Mouse (Mus musculus): ENCODE data around the gene Mdga1.

Mdga1 gene

DNA sequence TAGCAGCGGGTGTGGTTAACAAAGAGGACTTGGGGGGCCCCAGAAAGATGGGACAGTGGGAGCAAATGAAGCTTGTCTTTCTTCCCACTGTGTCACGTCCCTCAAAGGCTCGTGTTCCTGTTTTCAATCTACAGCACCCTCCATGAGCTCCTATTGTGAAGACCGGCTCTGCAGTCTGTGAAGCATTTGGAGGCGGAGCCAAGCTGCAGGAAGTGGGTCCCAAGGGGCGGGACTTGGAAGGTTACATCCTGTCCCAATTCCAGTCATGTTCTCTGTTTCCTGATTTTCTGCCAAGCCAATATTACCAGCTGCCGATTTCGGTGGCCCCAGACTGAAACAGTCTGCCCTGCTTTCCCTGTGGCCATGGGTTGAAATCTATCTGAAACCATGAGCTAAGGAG lies 11.7 kb upstream of the Mdga1 start:
- in situ Hi-C loops (cut with MboI) = no loop called here

DNA sequence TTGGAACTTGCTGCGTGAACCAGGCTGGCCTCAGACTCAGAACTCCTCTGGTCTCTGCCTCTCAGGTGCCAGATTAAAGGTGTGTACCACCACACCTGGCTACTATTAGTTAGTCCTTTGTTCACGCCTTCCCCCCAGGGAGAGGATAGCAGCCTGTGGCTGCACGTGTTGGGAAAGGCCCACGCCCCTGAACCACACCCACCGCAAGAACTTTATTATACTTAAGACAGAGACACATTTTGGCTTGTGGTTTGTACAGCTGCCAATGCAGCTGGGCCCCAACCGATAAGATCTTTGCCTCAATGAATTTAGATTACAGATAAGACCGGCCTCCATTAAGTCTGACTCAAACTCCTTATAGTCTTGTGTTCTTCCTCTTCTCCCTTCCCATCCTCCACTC lies 10.0 kb upstream of the Mdga1 start:
- in situ Hi-C loops (cut with MboI) = no loop called here

DNA sequence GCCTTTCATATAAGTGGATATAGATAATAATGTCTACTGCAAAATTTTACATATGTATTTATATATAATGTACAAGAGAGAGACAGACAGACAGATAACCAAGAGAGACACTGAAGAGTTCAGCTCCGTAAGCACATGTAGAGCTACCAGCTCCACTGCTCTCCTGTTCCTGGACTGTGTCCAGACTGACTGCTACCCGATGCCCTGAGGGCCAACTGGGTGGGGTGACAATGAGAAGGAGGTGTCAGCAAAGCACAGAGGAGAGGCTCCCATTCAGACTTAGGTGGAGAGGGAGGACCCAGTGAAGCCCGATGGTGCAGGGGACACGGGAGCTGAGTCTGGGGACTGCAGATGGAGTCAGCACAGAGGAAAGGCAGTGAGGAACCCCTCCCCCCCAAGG lies 9.1 kb upstream of the Mdga1 start:
- in situ Hi-C loops (cut with MboI) = no loop called here

DNA sequence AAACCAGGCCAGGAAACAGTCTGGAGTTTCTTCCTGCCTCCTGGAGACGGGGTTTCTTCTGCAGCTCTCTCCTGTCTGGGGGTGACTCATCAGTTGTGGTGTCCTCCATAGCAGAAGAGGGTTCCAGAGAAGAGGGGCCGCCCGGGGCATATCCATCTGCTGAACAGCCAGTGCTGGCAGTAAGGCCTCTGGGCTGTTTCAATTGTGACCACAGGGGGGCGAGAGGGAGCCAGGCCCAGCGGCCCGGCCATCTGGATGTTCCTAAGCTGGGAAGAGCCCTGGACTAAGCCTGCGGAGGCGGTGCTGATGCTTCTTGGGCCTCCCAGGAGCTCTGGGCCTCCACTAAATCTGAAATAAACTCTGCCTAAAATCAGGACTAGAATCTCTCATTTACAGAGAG lies 5.8 kb upstream of the Mdga1 start:
- in situ Hi-C loops (cut with MboI) = no loop called here

DNA sequence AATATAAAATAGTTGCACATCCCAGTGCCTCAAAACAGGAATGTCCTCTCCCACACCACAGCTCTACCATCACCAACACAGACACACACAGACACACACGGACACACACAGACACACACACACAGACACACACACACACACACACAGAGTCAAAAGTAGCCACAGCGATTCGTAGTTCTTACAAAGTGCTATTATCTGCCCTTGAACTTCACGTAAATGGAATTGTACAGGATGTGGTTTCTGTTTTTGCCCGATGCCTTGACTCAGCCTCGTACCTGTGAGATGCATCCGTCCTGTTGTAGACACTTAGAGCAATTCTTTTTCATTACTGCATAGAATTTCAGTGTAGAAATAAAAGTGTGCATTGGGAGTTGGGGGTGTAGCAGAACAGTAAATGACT lies 3.3 kb upstream of the Mdga1 start:
- in situ Hi-C loops (cut with MboI) = no loop called here

DNA sequence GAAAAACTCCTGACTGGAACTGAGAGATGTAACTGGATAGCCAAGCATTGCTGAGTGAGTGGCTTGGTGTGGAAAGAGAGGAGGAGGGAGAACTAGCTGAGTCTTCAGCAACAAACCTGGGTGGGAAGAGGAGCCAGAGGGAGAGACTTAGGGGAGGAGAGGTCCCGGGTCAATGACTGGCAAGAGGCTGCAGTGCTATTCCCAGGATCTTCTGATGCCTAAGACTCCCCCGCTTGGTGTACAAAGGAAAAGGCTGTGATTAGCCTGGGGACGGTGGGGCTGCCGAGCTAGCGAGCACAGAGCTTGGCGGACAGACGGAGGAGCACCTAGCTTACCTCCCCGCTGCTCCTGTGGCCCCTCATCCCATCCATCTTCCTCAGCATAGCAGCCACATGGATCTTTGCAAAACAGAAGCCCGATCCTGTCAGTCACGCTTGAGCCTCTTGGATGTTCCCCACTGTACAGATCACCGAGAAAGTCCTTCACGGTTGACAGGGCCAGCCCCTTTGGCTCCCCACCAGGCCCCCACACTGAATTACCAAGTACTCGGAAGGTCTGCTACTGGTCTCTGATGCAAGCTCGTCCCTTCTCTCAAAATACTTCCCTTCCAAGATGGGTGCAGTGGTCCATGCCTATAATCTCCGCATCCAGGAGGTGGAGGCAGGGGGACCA lies 2.0 kb upstream of the Mdga1 start:
- in situ Hi-C loops (cut with MboI) = no loop called here

DNA sequence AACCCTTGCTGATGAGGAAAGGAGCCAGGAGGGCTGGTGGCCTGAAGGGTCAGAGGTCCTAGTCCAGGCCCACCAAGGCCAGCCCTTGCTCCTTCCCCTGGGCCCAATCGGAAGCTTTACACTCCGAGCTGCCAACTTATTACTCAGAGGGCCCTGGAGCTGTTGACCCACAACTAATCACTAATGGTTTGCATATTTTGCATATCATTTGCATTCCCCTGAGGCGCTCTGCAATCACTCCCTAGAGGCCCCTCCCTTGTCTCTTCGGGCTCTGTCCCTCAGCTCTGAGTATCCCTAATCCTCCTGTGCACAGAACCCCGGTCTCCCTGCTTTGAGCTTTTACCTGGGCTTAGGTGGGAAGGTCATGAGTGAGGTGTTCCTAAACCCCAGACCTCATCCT lies 4.4 kb downstream of the Mdga1 start:
- in situ Hi-C loops (cut with MboI) = no loop called here

DNA sequence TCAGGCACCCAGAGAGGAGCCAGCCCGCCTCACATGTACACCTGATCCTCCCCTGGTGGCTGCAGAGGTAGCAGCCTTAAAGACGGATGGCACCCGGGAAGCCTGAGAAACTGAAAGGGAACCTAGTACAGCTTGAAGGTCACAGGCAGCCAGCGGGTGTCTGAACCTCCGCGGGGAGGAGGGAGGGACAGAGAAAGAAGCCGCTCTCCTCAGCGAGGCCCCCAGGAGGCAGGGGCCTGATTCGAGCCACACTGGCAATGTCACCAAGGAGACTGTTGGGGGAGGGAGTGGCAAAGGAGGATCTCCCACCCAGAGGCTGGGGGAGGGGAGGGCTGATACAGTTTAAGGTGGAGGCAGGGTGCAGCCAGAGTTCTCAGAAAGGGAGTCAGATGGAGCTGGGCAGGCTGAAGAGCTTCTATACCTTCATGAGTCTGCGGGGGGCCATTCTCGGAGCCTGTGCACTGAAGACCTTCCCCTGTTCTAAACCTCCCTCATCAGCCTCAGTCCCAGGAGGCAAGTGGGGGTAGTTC lies 6.1 kb downstream of the Mdga1 start:
- in situ Hi-C loops (cut with MboI) = no loop called here

DNA sequence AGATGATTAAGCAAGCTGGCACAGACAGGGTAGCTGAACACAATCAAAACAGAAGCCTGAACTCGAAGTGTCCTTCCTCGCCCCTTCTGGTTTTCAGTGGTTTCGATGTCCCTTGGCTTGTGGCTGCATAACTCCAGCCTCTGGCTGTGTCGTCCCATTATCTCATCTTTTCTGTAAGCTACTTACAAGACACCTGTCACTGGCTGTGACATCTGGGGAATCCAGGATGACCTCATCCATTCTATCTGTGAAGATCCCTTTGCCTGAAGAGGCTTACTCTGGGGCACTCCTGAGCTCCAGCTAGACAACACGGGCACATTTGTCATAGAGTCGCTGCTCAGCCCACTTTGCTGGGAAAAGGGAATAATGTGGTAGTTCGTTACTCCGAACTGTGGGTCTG lies 14.0 kb downstream of the Mdga1 start:
- in situ Hi-C loops (cut with MboI) = no loop called here

DNA sequence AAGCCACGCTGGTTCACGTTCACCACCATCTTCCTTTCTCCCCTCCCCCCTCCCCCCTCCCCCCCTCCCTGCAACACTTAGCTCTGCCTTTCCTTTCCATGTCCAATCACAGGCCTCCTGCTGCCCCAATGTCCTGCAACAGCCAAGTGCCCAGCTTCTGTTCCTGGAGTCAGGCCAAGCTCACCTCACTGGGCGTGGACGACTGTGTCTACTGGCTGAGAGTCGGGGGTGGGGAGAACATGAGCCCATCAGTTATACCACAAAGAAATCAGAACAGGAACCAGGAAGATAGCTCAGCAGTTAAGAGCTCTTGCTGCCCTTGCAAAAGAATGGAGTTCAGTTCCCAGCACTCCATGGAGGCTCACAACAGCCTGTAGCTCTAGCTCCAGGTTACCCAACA lies 15.6 kb downstream of the Mdga1 start:
- in situ Hi-C loops (cut with MboI) = no loop called here

DNA sequence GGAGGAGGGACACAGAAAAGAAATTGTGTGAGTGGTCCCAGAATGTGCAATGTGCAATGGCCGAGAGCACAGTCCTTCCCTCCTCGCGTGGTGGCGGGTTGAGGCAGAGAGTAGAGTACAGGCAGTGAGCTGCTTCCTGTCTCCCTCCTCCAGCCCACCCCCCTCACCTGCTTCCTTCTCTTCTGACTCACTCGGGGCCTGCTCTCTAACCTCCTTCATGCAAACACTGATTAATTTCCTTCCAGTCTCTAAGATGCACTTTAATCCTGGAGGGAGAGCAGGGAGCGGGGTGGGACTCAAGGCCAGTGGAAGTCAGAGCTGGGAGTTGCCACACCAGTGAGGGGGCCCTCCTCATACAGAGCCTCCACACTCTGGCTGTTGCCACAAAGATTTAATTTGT lies 18.8 kb downstream of the Mdga1 start:
- in situ Hi-C loops (cut with MboI) = no loop called here

DNA sequence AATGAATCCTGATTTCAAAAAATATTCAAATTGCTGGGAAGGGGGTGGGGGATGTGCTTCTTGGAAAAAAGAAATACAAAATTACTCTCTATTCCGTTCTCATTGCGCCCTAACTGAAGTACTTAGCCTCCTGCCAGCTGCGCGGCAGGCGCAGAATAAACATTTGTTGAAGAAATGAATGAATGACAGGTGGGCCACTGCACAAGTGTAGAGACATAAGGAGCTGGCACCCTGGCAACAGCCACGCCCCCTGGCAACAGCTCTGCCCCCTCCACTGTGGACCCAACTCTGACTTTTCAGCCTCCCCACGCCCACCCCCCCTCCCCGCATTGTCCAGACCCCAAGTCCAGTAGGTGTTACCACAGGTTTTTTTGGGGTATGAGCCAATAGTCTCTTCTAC lies 19.3 kb downstream of the Mdga1 start:
- in situ Hi-C loops (cut with MboI) = no loop called here

DNA sequence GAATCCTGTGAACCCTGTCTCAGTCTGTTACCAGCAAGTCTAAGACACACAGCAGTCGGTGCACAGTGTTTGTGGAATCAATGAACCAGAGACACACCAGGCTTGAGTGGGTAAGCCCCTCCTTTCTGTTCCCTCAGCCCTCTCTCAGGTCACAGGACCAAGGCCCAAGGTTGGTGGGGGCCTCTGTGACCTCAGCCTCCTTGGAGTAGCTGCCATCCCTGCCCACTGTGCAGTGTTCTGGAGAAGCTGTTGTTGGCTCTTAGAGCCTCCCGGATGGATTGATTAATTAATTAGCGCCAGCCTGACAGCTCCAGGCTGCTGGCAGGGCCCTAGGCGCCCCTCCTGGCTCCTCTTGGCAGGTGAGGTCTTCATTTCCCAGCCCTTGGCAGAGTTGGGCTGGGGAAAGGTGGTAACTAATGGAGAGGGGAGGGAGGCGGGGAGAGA lies 22.6 kb downstream of the Mdga1 start:
- in situ Hi-C loops (cut with MboI) = no loop called here

DNA sequence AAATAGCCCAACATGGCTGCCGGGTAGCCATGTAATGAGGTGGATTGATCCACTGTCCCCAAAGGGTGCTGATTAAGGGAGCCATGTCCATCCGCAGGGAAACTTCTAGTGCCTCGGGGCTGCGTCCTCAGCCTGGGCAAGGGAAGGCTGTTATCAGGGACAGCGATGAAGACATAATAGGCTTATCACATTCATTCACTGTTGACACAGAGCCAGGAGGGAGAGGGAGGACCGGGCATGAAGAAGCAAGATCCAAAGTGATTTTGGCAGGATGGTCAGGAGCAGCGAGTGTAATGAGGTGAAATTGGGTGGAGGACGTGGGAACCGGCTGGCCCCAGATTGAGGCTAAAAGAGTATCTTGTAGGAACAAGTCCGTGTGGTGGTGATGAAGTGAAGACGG lies 25.5 kb downstream of the Mdga1 start:
- in situ Hi-C loops (cut with MboI) = no loop called here

DNA sequence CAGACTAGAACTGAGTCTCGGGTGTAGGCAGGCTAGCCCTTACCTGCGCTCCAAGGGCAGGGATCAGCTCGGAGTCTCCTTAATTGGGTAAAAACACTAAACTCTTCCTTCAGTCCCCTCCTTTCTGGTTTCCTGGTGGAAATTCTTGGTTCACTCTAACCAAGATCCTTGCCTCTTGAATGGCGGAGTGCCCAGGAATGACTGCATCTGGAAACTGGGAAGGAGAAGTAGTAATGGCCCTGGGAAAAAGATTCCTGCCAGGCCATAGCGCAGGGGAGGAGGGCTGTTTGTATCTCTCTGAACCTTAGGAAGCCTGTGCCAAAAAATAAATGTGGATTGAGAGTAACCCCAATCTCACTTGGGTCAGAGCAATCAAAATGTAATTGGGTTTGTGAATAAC lies 30.9 kb downstream of the Mdga1 start:
- in situ Hi-C loops (cut with MboI) = no loop called here

DNA sequence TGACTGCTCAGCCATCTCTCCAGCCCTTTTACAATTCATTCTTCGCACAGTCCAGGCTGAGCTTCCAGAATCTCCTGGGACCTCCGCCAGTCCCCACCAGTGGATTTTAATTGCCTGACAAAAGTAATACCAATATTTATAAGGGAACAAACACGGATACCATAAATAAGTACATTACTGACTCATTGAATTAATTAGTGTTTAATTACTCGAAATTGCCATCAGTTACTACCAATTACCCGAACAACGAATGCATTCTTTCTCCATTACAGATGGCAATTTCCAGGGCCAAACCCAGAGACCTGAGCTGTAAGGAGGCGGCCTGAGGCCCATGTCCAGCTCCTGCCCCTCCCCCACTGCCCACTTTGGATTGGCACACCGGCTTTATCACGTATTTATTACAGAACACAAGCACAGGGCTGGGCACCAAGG lies 32.5 kb downstream of the Mdga1 start:
- in situ Hi-C loops (cut with MboI) = no loop called here

DNA sequence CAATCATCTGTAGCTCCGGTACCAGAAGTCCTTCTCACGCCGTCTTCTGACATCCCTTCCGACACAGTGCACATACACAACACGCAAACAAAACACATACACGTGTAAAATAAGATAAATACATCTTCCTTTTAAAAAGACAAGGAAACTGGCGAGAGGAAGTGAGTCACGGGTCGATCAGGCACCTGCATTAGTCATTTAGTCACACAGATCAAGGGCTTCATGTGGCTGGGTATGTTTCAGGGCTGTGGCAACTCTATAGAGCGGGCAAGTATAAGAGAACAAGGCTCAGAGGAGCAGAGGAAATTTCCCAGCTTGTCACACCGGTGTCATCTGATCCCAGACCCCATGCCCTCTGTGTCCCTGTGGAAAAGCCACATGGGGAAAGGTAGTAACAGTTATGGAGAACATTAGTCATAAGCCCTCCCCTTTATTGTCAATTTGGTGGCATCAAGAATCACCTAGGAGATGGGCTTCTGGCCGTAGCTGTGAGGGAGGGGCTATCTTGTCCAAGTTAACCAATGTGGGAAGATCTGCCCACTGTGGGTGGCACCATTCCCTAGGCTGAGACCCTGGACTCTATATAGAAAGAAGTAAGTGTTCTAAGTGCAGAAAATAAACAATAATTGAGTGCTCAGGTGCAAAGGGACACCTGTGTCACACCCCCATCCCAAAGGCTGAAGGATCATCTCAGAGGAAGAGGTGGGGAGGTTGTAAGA lies 35.6 kb downstream of the Mdga1 start:
- in situ Hi-C loops (cut with MboI) = no loop called here

DNA sequence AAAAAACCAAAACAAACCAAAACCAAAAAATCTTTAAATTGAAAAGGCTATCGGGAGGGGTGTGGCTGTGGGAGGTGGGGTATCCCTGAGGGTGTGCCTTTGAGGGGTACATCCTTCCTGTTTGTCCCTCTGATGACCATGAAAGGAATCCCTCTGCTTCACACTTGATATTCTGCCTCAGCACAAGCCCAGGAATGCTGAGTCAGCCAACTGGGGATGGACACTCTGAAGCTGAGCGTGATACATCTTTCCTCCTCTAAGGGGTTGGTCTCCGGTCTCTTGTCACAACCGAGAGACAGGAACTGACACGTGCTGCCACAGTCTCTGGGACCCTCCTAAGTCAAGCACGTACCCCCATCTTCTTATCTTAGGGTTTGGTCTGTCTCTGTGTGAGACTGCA lies 37.1 kb downstream of the Mdga1 start:
- in situ Hi-C loops (cut with MboI) = no loop called here

DNA sequence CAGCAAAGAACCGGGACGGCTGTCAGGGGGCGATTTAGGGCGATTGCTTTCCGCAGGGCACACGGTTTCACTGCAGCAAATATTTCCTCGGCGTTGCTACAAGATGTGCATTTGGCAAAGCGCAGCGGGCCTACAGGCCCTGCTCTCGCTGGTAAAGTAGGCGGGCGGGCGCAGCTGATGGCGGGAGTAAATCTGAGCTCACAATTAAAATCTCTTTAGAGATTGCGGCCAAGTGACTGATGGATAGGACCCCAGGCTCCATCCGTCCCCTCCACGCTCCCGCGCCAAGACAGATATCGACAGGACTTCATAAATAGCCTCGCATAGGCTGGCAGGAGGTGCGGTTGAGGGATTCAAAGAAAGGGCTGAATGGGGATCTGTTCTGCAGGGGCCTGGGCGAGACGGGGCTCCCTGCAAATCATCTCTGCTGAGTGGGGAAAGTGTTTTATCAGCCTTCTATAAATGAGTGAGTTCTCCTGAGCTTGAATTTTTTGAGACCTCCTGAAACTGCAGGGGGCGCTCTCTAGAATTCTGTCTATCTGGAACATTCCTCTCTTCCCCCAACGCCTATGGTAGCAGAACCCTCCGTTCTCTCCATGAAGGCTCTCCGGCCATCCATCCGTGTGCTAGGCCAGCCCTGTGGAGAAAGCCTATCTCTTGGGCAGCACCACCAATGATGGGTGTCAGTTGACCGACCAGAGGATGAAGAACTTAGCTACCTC lies 38.5 kb downstream of the Mdga1 start:
- in situ Hi-C loops (cut with MboI) = no loop called here

DNA sequence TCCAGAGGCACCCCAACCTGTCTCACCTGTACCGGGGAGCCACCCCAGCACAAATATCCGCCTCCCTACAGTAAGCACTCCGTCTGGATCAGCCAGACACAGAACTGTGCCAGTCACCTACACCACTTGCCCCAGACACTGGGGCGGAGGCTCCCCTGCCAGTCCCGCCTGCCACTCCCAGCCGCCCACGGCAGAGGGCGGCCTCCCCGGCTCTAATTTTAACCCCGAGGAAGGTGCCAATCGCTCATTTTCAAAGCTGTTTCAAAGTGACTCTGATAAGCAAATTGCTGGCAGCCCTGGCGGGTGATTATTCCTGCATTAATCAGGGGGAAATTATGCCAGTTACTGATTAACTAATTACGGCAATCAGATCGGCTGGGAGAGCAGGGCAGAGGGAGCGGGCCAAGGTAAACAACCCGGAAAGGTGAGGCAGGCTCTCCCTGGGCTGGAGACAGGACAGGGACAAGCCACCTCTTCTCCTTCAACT lies 41.1 kb downstream of the Mdga1 start:
- in situ Hi-C loops (cut with MboI) = no loop called here

DNA sequence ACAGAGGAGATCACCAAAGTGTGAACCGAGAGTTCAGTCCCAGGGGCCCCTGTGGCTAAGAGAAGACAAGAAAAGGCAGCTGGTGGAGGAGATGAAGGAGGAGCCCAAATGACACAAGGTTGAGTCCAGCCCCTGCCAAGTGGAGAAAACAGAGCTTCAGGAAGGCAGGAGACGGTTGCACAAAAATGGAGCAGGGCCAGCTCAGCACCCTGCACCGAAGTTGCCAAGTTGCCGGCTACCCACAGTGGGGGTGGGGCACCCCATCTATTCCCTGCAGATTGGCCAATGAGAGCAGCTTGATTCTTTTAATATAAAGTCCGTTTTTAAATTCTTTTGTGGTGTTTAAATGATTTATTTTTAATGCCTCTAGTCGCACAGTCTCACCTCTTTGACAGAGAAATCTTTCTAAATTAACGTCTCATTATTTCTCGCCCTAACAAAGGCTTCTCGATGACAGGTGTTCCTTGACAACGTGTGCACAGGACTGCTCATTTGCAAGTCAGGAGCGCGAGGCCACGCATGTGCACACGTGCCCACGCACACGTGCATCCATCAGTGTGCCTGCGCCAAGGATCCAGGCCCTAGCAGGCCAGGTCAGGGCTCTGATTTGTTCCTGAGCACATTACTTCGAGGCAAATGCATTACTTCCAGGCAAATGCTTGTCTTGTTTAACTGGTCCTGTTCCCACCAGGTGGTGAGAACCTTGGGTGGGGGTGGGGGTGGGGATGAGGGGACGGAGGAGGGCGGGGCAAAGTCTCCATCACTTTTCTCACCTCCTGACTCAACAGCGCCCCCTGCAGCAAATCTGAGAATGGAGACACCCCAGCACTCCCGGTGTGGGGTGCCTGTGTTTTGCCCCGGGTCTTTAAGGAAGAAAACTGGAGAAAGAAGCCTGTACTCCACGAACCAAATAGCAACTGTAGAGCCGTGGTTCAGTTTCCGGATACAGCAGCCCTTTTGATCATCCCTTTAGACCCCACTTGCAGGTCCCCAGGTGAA lies 44.0 kb downstream of the Mdga1 start:
- in situ Hi-C loops (cut with MboI) = no loop called here

Data from mature B cell (primary cell).